Mouse (Mus musculus) embryonic facial prominence, embryonic 11.5 days (tissue): ENCODE results near the gene Ddx49. TPM values are rescaled to one million over a fixed set of nuclear protein-coding genes. Genes with fewer than 3 reads are reported as not detected.

Experiments used
- ATAC-seq: fragments of 200-750 bp; cut with Nextera tagmentation; replicated peaks from 2 replicates; pipeline ENCODE4 v1.8.0; 2017; ENCODE audit warnings: low read depth; ENCODE audit not compliant: insufficient number of reproducible peaks, low FRiP score, low TSS enrichment
- DNase-seq: peaks from one replicate; pipeline ENCODE4 v3.0.0-alpha.2; 2015; ENCODE audit warnings: low spot score
- H3K27ac ChIP-seq: fragments of 300-500 bp; sonication (generic); replicated peaks from 2 replicates; pipeline ENCODE4 v1.5.1; 2014; ENCODE audit warnings: mild to moderate bottlenecking, low read depth, low read length, control low read depth
- H3K27me3 ChIP-seq: fragments of 300-500 bp; sonication (generic); 2 replicates; pipeline ENCODE4 v1.6.1; 2014; ENCODE audit warnings: mild to moderate bottlenecking, low read length, moderate library complexity, mixed read lengths; ENCODE audit not compliant: control insufficient read depth, insufficient read depth
- H3K36me3 ChIP-seq: fragments of 300-500 bp; sonication (generic); replicated peaks from 2 replicates; pipeline ENCODE4 v1.6.1; 2014; ENCODE audit warnings: low read depth, mild to moderate bottlenecking, low read length, moderate library complexity, mixed read lengths; ENCODE audit not compliant: control insufficient read depth, insufficient read depth
- H3K4me1 ChIP-seq: fragments of 300-500 bp; sonication (generic); 2 replicates; pipeline ENCODE4 v1.6.1; 2014; ENCODE audit warnings: low read length, mixed read lengths; ENCODE audit not compliant: control insufficient read depth, insufficient read depth
- H3K4me2 ChIP-seq: fragments of 300-500 bp; sonication (generic); 2 replicates; pipeline ENCODE4 v1.6.1; 2014; ENCODE audit warnings: low read depth, mild to moderate bottlenecking, control low read depth, low read length, moderate library complexity
- H3K4me3 ChIP-seq: fragments of 300-500 bp; sonication (generic); 2 replicates; pipeline ENCODE4 v1.5.1; 2014; ENCODE audit warnings: low read depth, low read length, control low read depth
- H3K9ac ChIP-seq: fragments of 300-500 bp; sonication (generic); replicated peaks from 2 replicates; pipeline ENCODE4 v1.6.1; 2014; ENCODE audit warnings: mild to moderate bottlenecking, control low read depth, low read length
- H3K9me3 ChIP-seq: fragments of 300-500 bp; sonication (generic); replicated peaks from 2 replicates; pipeline ENCODE4 v1.6.1; 2016; ENCODE audit warnings: mild to moderate bottlenecking, low read length, inconsistent platforms, mixed read lengths; ENCODE audit not compliant: control insufficient read depth
- WGBS: fragments of 180-500 bp; shearing (Covaris S2); extraction: QIAGEN DNeasy Blood & Tissue Kit; methylation state at CpG from one replicate; pipeline ENCODE4 v1.1.7; 2014; 5-methylcytosine and 5-hydroxymethylcytosine counted together
- polyA plus RNA-seq: library from polyadenylated mRNA; unstranded; fragments of >200 nt; fragmentation: Nextera tagmentation; extraction: Ambion mirVana; gene quantifications from 2 replicates; pipeline ENCODE4 v1.2.1, GENCODE M21; 2014

Gene Ddx49
- polyA plus RNA-seq, 1 experiment from 2014 or later = 51.4 TPM

GRCm38 (mm10) chr8:70313399-70313798, 11.1 kb upstream of the Ddx49 start:
- peaks cover 3% of the 10 kb centered on the region for H3K36me3 ChIP-seq
- no peak overlapping the region for H3K4me3 ChIP-seq
- no peak overlapping the region for H3K4me2 ChIP-seq
- WGBS = 88% methylated on average over 2 of the region's 2 CpGs
- no peaks in the 10 kb centered on the region for H3K27me3 ChIP-seq
- no peaks in the 10 kb centered on the region for H3K9me3 ChIP-seq
- H3K4me1 ChIP-seq = peaks cover 7% of the 10 kb centered on the region
- no peak for ATAC-seq
- H3K27ac ChIP-seq = no peak overlapping the region
- no peak for DNase-seq
- no peak overlapping the region for H3K9ac ChIP-seq

- Histone ChIP-seq H3K4me2 (no peak overlapping the region), H3K4me1 (no peaks in the 10 kb centered on the region), H3K36me3 (peaks cover 7% of the 10 kb centered on the region), H3K9me3 (no peaks in the 10 kb centered on the region), H3K27me3 (no peaks in the 10 kb centered on the region), H3K9ac (no peak overlapping the region), H3K4me3 (no peak overlapping the region), H3K27ac (no peak overlapping the region)
- DNase-seq = peak; percentile 35
- WGBS = 31% methylated on average over 2 of the region's 2 CpGs
- no peak for ATAC-seq
These were observed 7.0 kb upstream of the Ddx49 start for GRCm38 (mm10) chr8:70309311-70309710.

- H3K27ac ChIP-seq = peak overlapping the region; percentile 6; the same call in 1 of the 2 replicates
- WGBS = 5% methylated on average over 16 of the region's 16 CpGs
- H3K4me1 ChIP-seq = peaks cover 4% of the 10 kb centered on the region; the same call in 1 of the 2 replicates
- no peaks in the 10 kb centered on the region for H3K27me3 ChIP-seq
- DNase-seq = no peak
- peak overlapping the region; percentile 81 for H3K4me3 ChIP-seq
- ATAC-seq = 0 out of 2 replicates have a peak, but pooled peaks have one; percentile 29
- no peaks in the 10 kb centered on the region for H3K9me3 ChIP-seq
- peak overlapping the region; percentile 74 for H3K9ac ChIP-seq
- peak overlapping the region; percentile 80 for H3K4me2 ChIP-seq
- peaks cover 7% of the 10 kb centered on the region for H3K36me3 ChIP-seq
These were observed 612 bp upstream of the Ddx49 start for GRCm38 (mm10) chr8:70302901-70303300.

GRCm38 (mm10) chr8:70300881-70301280, 1.4 kb downstream of the Ddx49 start:
- ATAC-seq = no peak
- H3K9me3 ChIP-seq = no peaks in the 10 kb centered on the region
- H3K36me3 ChIP-seq = peaks cover 10% of the 10 kb centered on the region
- H3K4me1 ChIP-seq = peaks cover 4% of the 10 kb centered on the region; the same call in 1 of the 2 replicates
- WGBS = 81% methylated on average over 3 of the region's 3 CpGs
- H3K9ac ChIP-seq = no peak overlapping the region
- H3K4me2 ChIP-seq = no peak overlapping the region
- DNase-seq = no peak
- no peak overlapping the region; the same call in 1 of the 2 replicates for H3K4me3 ChIP-seq
- H3K27me3 ChIP-seq = no peaks in the 10 kb centered on the region
- H3K27ac ChIP-seq = no peak overlapping the region

GRCm38 (mm10) chr8:70293988-70294405, 8.3 kb downstream of the Ddx49 start:
- Histone ChIP-seq H3K9me3 (no peaks in the 10 kb centered on the region), H3K9ac (no peak overlapping the region), H3K4me2 (no peak overlapping the region), H3K27me3 (no peaks in the 10 kb centered on the region), H3K27ac (no peak overlapping the region), H3K4me3 (no peak overlapping the region), H3K36me3 (peaks cover 33% of the 10 kb centered on the region), H3K4me1 (no peaks in the 10 kb centered on the region)
- ATAC-seq = no peak
- no peak for DNase-seq
- 74% methylated on average over 5 of the region's 5 CpGs for WGBS

- Histone ChIP-seq H3K9me3 (no peaks in the 10 kb centered on the region), H3K4me1 (no peaks in the 10 kb centered on the region), H3K4me3 (no peak overlapping the region), H3K27ac (no peak overlapping the region), H3K27me3 (no peaks in the 10 kb centered on the region), H3K36me3 (peaks cover 38% of the 10 kb centered on the region), H3K9ac (no peak overlapping the region), H3K4me2 (no peak overlapping the region)
- 88% methylated on average over 8 of the region's 8 CpGs for WGBS
- DNase-seq (no peak), ATAC-seq (no peak)
These were observed 15.6 kb downstream of the Ddx49 start for GRCm38 (mm10) chr8:70286737-70287136.

GRCm38 (mm10) chr8:70285304-70285703, 17.0 kb downstream of the Ddx49 start:
- Histone ChIP-seq H3K9me3 (no peaks in the 10 kb centered on the region), H3K9ac (no peak overlapping the region), H3K4me1 (no peaks in the 10 kb centered on the region), H3K4me2 (no peak overlapping the region), H3K36me3 (peaks cover 33% of the 10 kb centered on the region), H3K27me3 (no peaks in the 10 kb centered on the region), H3K4me3 (no peak overlapping the region), H3K27ac (no peak overlapping the region)
- WGBS = 97% methylated on average over 15 of the region's 15 CpGs
- DNase-seq = no peak
- no peak for ATAC-seq

- ATAC-seq = no peak
- no peak for DNase-seq
- Histone ChIP-seq H3K27ac (no peak overlapping the region), H3K4me1 (no peaks in the 10 kb centered on the region), H3K4me3 (peak overlapping the region; percentile 84), H3K4me2 (peak overlapping the region; percentile 19), H3K9ac (no peak overlapping the region), H3K36me3 (peaks cover 29% of the 10 kb centered on the region), H3K9me3 (no peaks in the 10 kb centered on the region), H3K27me3 (no peaks in the 10 kb centered on the region)
- 83% methylated on average over 5 of the region's 5 CpGs for WGBS
These were observed 17.9 kb downstream of the Ddx49 start for GRCm38 (mm10) chr8:70284421-70284820.
